Mouse (Mus musculus) bone marrow macrophage, adult 2 months (primary cell): ENCODE measurements around the gene Dlst. TPM values are rescaled to one million over a fixed set of nuclear protein-coding genes. Genes with fewer than 3 reads are reported as not detected.

Source experiments
- H3K27ac ChIP-seq: 2 replicates; pipeline ENCODE4 v1.5.1; 2012; ENCODE audit warnings: low read depth, low read length; ENCODE audit not compliant: insufficient read depth
- H3K4me1 ChIP-seq: 2 replicates; pipeline ENCODE4 v1.6.1; 2012; ENCODE audit warnings: low read length; ENCODE audit not compliant: control insufficient read depth, insufficient read depth
- H3K4me3 ChIP-seq: 2 replicates; pipeline ENCODE4 v1.5.1; 2012; ENCODE audit warnings: mild to moderate bottlenecking, low read length, moderate library complexity; ENCODE audit not compliant: insufficient read depth
- CTCF ChIP-seq: IDR thresholded peaks from 2 replicates; pipeline ENCODE4 v1.5.1; 2012; ENCODE audit warnings: low read depth, mild to moderate bottlenecking, low read length, moderate library complexity
- POLR2A ChIP-seq: IDR thresholded peaks from 2 replicates; pipeline ENCODE4 v1.6.1; 2012; ENCODE audit warnings: mild to moderate bottlenecking, low read depth, low read length, borderline replicate concordance
- polyA plus RNA-seq: library from polyadenylated mRNA; stranded (reverse); fragments of >200 nt; gene quantifications from 2 replicates; pipeline ENCODE4 v1.2.4, GENCODE M21; 2012; ENCODE audit not compliant: missing spikeins, insufficient read depth, insufficient read length

Dlst gene
- polyA plus RNA-seq, 1 experiment: 86.0 TPM

DNA sequence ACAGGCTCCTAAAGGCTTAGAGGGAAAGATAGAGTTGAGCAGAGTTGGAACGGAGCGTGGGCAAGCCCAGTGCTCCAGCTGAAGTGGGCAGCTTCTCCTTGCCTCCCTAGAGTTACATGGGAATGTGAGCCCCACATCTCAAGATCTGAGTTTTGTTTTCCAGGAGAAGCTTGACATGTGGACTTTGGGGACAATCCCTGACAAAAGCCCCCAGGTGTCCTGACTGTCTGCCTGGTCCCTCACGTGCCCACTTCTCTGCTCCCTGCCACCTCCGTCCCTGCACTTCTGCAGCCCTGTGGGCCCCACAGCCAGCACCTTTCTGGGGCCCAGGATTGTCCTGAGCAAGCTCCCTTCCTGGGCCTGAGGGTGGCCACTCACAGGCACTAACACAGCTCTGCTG, 34.2 kb downstream of the Dlst start:
- Histone ChIP-seq H3K4me3 (no peak overlapping the region), H3K4me1 (no peaks in the 10 kb centered on the region), H3K27ac (no peak overlapping the region)
- no peak for TF ChIP-seq POLR2A
- no peak for TF ChIP-seq CTCF

DNA sequence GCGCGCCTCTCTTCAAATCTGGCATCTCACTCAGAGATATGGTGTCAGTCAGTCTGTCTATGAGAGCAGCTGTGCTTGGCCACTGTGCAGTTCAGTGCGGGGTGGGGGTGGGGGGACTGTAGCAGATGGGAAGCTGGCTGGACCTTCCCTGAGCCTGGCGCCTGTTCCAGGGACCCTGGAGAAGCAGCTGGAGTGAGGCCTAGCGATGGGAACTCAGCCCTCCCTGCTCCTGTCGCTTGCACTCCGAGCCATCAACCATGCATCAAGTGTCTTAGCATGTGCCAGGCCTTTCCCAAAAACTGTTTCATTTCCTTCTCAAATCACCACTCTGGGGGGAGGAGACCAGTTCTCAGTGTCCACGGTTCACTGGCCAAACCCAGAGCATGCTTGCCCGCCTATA, 35.0 kb downstream of the Dlst start:
- H3K4me3 ChIP-seq: no peak overlapping the region
- H3K4me1 ChIP-seq: no peaks in the 10 kb centered on the region
- no peak overlapping the region for H3K27ac ChIP-seq
- TF ChIP-seq POLR2A (no peak), CTCF (no peak)

DNA sequence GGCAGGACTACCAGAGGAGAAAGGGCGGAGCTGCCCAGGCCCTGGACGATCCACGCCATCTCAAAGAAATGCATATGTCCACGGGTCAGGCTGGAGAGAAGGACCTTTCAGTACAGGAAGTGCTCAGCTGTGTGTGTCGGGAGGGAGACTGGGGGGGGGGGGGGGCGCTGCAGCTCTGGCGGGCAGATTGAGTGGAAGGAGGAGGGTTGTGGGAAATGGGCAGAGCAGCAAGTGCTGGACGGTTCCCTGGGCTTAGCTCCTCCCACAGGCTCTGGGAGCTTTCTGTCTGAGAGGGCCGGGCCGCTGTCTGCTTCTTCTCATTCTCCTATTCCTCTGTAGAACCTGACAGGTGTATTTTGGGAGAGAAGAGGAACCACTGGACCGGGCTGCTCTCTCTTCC, 35.7 kb downstream of the Dlst start:
- TF ChIP-seq POLR2A: no peak
- TF ChIP-seq CTCF: no peak
- H3K4me3 ChIP-seq: no peak overlapping the region
- H3K4me1 ChIP-seq: no peaks in the 10 kb centered on the region
- no peak overlapping the region for H3K27ac ChIP-seq

DNA sequence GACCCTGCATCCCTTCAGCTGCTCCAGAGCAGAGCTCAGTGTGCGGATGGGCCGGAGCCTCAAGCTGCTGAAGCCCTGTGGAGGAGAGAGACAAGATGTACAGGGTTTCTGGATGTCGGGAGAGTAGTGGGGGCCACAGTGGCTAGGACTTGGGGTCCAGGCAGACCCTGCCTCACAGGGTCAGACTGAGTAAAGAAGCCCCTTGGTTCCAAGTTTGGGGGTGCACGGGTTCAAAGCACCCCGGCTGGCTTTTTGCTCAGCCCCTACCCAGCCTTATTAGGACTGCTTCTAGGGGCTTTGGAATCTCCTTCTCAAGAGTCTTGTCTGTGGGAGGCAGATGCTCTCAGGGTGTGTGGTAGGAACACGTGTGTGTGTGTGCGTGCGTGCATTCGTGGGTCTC, 36.2 kb downstream of the Dlst start:
- no peak overlapping the region for H3K4me3 ChIP-seq
- H3K27ac ChIP-seq: no peak overlapping the region
- TF ChIP-seq CTCF (no peak), POLR2A (no peak)
- H3K4me1 ChIP-seq: no peaks in the 10 kb centered on the region

DNA sequence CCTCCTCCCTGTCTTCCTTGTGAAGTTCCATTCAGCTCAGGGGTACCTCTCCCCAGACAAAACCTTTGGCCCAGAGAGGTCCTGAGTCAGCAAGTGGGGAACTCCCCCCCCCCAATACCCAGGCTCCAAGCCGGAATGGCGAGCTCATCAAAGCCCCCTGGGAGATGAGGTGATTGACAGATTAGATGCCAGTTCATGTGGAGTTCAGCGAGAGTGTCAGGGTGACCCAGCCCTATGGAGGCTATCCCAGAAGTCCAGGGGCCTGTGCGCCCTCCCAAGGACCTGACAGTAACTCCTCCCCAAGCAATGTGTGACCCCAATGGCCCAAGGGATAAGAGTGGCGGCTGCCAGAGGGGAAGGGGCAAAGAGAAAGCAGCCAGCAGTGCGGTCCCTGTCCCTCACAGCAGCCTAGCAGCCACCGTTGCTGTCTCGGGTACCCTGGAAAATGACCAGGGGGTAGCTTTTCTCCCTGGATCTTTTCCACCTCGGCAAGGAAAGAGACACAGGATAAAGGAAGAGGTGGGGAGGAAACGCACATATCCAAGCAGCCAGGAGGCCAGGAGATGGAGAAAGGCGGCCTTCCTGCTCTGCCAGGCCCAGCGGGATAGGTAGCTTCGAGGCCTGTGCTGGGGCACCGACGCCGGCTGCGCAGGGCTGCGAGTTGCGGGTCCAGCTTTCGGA, 39.8 kb downstream of the Dlst start:
- TF ChIP-seq CTCF (no peak), POLR2A (no peak)
- Histone ChIP-seq H3K4me3 (no peak overlapping the region), H3K4me1 (peaks cover 4% of the 10 kb centered on the region; the same call in 1 of the 2 replicates), H3K27ac (no peak overlapping the region)

DNA sequence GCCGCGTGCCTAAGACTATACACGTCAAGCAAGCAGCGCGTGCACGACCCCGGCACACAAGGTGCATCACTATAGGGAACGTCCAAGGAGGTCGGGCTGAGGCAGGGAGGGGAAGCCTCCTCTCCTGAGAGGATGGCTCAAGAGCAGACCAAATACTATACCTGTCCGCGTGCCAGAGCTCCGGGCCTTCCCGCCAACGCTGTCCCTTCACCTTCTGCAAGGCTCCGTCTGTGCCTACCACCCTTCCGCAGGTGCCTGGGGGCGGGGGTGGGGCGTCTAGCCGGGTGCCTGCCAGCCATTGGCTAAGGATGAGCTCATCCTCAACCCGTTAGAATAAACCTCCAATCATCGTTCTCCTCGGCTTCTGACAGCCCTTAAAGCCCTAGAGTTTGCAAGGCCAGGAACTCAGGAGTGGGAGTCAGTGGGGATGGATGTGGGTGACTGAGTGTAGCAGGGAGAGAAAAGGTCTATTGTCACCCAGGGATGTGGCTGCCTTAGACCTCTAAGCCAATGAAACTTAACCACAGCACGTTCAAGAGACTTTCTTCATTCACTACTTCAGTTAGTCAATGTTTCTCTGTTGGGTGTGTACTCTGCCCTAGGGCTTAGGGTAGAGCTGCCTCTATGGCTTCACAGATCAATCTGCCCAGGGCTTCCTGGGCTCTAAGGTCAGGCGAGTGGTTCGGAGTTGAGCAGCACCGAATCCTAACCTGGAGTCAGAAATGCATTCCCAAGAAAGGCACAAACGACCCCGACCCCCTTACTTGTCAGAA, 40.6 kb downstream of the Dlst start, which contains the start of gene Rps6kl1:
Gene Rps6kl1 (minus strand): TSS at position 263 of the 773 bp plus-strand sequence.
- Histone ChIP-seq H3K4me1 (peaks cover 4% of the 10 kb centered on the region; the same call in 1 of the 2 replicates), H3K4me3 (no peak within 1 kb of the TSS), H3K27ac (no peak within 1 kb of the TSS)
- no peak for TF ChIP-seq POLR2A
- no peak for TF ChIP-seq CTCF

DNA sequence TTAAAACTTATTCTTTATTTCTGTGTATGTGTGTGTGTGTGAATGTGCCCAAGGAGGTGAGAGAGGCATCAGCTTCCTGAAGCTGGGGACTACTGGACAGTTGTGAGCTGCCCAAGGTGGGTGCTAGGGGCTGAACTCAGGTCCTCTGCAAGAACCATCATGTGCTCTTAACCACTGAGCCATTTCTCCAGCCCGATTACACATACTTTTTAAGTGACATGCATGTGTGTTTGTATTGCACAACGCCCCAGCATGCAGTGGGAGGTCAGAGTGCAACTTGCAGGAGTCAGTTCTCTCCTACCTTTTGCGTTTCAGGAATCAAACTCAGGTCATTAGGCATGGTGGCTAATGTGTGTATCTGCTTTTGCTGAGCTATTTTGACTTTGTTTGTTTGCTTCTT, 42.4 kb downstream of the Dlst start:
- Histone ChIP-seq H3K4me3 (no peak overlapping the region), H3K4me1 (peaks cover 4% of the 10 kb centered on the region; the same call in 1 of the 2 replicates), H3K27ac (no peak overlapping the region)
- TF ChIP-seq CTCF (no peak), POLR2A (no peak)

DNA sequence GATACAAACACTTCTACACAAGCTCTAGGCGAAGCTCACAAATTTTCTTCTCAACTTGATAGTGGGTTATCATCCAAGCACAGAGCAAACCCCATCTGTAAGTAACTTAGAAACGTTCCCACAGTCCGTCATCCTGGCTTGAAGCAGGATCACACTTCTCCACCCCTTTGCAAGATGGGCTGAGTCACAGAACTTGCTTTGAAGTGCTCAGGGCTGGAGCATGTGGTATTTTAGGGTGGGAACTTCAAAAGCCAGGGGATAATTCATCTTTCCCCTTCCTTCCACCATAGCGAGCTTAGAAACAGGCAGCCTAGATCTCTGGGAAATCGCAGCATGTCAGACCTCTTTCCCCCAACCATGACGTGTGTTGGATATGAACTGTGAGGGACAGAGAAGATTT, 45.7 kb downstream of the Dlst start:
- H3K4me3 ChIP-seq: no peak overlapping the region
- H3K27ac ChIP-seq: no peak overlapping the region
- H3K4me1 ChIP-seq: peaks cover 4% of the 10 kb centered on the region; the same call in 1 of the 2 replicates
- TF ChIP-seq POLR2A: no peak
- no peak for TF ChIP-seq CTCF

DNA sequence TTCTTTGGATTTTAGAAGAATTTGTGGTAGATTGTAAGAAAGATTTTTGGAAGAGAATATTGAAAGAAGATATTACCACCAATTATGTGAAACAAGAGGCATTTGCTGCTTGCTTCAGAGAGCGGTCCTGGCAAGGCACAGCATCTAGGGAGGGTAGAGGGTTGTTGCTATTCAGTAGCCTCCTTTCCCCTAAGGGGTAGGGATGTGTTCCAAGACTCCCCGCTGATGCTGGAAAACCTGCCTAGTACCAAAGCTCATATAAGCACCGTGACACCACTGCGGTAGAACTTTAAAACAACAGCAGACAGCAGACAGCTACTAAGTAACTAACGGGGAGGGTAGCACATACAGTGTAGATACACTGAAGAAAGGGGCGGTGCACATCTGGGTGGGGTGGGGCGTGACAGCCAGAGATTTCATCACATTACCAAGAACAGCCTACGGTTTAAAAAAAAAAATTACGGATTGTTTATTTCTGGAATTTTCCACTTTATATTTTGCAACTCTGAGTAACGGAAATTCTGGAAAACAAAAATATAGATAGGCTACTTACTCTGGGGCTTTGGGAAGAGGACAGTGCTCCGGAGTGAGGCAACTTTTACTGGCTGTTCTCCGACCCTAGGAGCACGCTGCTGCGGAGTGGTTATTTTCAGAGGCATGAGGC, 47.3 kb downstream of the Dlst start:
- no peak overlapping the region for H3K27ac ChIP-seq
- peaks cover 2% of the 10 kb centered on the region; the same call in 1 of the 2 replicates for H3K4me1 ChIP-seq
- no peak overlapping the region for H3K4me3 ChIP-seq
- TF ChIP-seq CTCF: no peak
- no peak for TF ChIP-seq POLR2A
